Mouse (Mus musculus): ENCODE data around the gene 9930104L06Rik. TPM values are rescaled to one million over a fixed set of nuclear protein-coding genes. Genes with fewer than 3 reads are reported as not detected.

9930104L06Rik gene
- total RNA-seq, 2 experiments from 2014 or later: 12.7 to 14.0 TPM

DNA sequence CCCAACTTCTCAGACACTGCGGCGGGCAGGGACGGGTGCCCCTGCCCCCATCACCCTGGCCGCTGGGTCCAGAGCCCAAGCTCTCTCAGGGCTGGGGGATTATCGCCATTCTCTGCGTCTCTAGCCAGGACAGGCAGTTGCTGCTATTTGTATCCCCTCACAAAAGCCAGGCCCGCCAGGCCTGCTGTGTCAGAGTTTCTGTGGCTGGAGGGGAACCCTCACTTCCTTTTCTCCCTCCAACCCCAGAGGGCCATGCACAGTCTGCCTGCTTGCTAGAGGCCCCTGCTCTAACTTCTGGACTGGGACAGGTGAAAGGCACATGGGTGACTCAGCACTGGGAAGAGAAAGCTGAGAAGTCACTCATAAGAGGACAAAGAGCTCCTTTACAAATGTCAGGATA is 53.5 kb downstream of the 9930104L06Rik start:
- DNase-seq (ENCODE audit: low spot score in 2 of 2): no peak

Other genes starting within 250 kb of the 9930104L06Rik start
- gene Utp11, start 243.4 kb upstream of the 9930104L06Rik start, total RNA-seq (2021): 10 to 100 TPM; 32.5 to 35.7 TPM
- gene Fhl3, start 236.3 kb upstream of the 9930104L06Rik start, total RNA-seq (2021): 10 to 100 TPM in 1 of 2 experiments, 1 to 10 TPM in 1; 6.3 to 15.0 TPM
- gene Sf3a3, start 222.3 kb upstream of the 9930104L06Rik start, total RNA-seq (2021): 10 to 100 TPM; 33.1 to 34.9 TPM
- gene Inpp5b, start 195.2 kb upstream of the 9930104L06Rik start, total RNA-seq (2021): 10 to 100 TPM; 16.9 to 18.8 TPM
- 10 to 100 TPM; 27.0 TPM for gene Mtf1, start 134.9 kb upstream of the 9930104L06Rik start, total RNA-seq (2021)
- 10 to 100 TPM; 36.8 to 44.2 TPM for gene Yrdc, start 86.4 kb upstream of the 9930104L06Rik start, total RNA-seq (2021)
- gene 1110065P20Rik, start 85.9 kb upstream of the 9930104L06Rik start, total RNA-seq (2021): 10 to 100 TPM; 44.6 TPM
- 1 to 10 TPM; 4.0 to 5.0 TPM for gene Maneal, start 74.9 kb upstream of the 9930104L06Rik start, total RNA-seq (2021)
- 1 to 10 TPM; 1.9 to 2.4 TPM for gene Epha10, start 56.1 kb upstream of the 9930104L06Rik start, total RNA-seq (2021)
- gene Cdca8, start 2.3 kb downstream of the 9930104L06Rik start, total RNA-seq (2021): 1 to 10 TPM; 2.3 to 2.5 TPM
- 1 to 10 TPM; 4.6 to 7.8 TPM for gene Rspo1, start 49.4 kb downstream of the 9930104L06Rik start, total RNA-seq (2021)
- 10 to 100 TPM; 57.3 to 61.3 TPM for gene Gnl2, start 79.5 kb downstream of the 9930104L06Rik start, total RNA-seq (2021)
- gene Dnali1, start 128.7 kb downstream of the 9930104L06Rik start, total RNA-seq (2021): not detected
- 10 to 100 TPM; 16.9 to 20.7 TPM for gene Snip1, start 129.6 kb downstream of the 9930104L06Rik start, total RNA-seq (2021)
- 10 to 100 TPM; 24.0 to 29.2 TPM for gene Meaf6, start 148.1 kb downstream of the 9930104L06Rik start, total RNA-seq (2021)
- gene Zc3h12a, start 190.8 kb downstream of the 9930104L06Rik start, total RNA-seq (2021): 1 to 10 TPM; 4.1 to 6.5 TPM

Measured in adrenal gland, adult 18-20 months (tissue).